Mouse (Mus musculus): ENCODE measurements around the gene Hemgn.
A peak's percentile ranks its signal among the peaks of the same experiment; 100 is the strongest.

The Hemgn gene

GRCm38 (mm10) chr4:46359539-46360253, 53.6 kb downstream of the Hemgn start:
- DNase-seq (ENCODE audit: low spot score in 2 of 2) = no peak

GRCm38 (mm10) chr4:46356351-46357133, 56.8 kb downstream of the Hemgn start:
- DNase-seq (ENCODE audit: low spot score in 2 of 2) = peak in 1 of 2 experiments; percentile 20

GRCm38 (mm10) chr4:46353045-46353444, 60.3 kb downstream of the Hemgn start:
- DNase-seq (ENCODE audit: low spot score in 2 of 2) = no peak

- DNase-seq (ENCODE audit: low spot score in 2 of 2) = no peak
Measured at GRCm38 (mm10) chr4:46349530-46349929, 63.8 kb downstream of the Hemgn start.

DNA sequence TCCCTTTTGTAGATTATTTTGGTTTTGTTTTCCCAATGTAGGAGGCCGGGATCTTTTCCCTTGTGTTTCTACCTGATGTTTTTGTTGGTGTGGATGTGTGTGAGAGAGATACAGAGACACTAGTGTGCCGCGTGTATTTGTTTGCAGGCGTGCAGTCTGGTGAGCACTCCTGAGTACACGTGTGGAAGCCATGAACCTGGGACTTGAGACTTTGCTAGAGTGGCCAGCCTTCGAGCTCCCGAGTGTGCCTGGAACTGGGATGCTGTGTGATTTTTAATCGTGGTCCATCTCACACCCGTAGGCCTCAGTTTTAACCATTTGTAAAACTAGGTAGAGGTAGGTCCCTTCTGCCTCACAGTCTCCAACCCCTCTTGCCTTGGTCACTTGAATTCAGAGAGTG, 64.4 kb downstream of the Hemgn start:
- DNase-seq (ENCODE audit: low spot score in 2 of 2) = no peak

GRCm38 (mm10) chr4:46347580-46348515, 65.5 kb downstream of the Hemgn start:
- DNase-seq (ENCODE audit: low spot score in 2 of 2) = no peak

DNA sequence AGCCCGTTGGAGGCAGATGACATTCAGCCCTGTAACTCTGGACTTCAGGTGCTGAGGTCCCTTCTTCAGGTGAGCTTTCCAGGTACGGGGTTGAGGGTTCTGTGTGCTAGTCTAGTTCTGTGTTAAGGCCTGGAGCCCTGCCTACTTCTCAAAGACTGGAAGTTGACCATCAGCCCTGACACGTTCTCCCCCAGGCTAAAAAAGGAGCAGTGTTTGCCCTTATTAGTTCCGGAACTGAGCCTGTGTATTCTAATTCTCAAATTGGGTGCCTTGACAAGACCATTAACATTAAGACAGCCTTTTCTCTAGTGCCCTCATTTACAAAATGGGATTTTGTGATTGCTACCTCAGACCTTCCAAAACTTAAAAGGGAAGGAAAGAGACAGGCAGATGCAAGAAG, 66.2 kb downstream of the Hemgn start:
- no peak for DNase-seq (ENCODE audit: low spot score in 2 of 2)

GRCm38 (mm10) chr4:46346221-46346620, 67.1 kb downstream of the Hemgn start:
- no peak for DNase-seq (ENCODE audit: low spot score in 2 of 2)

- DNase-seq (ENCODE audit: low spot score in 2 of 2) = no peak
Measured at GRCm38 (mm10) chr4:46345773-46346100, 67.6 kb downstream of the Hemgn start.

DNA sequence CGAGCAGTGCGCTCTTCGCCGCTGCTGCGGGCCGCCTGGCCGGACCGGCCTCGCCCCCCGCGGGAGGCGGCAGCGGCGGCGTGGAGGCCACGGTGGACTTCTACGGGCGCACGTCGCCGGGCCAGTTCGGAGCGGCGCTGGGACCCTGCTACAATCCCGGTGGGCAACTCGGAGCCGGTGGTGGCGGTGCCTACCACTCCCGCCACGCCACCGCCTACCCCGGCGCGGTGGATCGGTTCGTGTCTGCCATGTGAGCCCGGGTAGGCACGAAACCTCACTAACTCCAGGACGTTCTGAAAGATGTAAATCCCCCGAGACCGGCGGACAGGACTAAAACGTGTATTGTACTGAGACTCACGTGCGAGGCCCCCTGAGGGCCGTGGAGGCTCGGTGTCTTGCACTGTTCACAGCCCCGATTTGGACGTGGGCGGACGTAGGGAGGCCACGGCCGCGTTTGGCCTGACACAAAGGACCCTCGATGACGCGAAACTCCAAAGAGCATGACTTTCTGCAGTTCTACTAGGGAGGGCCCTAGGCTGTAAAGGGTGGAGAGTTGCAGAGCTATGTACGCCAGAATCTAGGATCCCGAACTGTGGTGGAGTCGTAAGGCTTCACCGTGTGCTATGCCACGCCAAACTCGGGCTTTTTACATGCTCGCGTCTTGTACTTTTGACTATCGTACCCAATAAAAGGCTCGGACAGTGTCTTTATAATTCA, 68.1 kb downstream of the Hemgn start:
- no peak for DNase-seq (ENCODE audit: low spot score in 2 of 2)

- DNase-seq (ENCODE audit: low spot score in 2 of 2) = no peak
Measured at GRCm38 (mm10) chr4:46344288-46344687, 69.0 kb downstream of the Hemgn start.

Measured in frontal cortex, postnatal 36 days (tissue).